Mouse (Mus musculus) embryonic facial prominence, embryonic 10.5 days (tissue): ENCODE measurements around the gene Sulf2. TPM values are rescaled to one million over a fixed set of nuclear protein-coding genes. Genes with fewer than 3 reads are reported as not detected.

ENCODE experiments used
- DNase-seq: peaks from one replicate; pipeline ENCODE4 v3.0.0-alpha.2; 2017; ENCODE audit warnings: low spot score
- H3K27ac ChIP-seq: fragments of 300-500 bp; sonication (generic); replicated peaks from 2 replicates; pipeline ENCODE4 v1.5.1; 2016; ENCODE audit warnings: mild to moderate bottlenecking
- H3K27me3 ChIP-seq: fragments of 300-500 bp; sonication (generic); replicated peaks from 2 replicates; pipeline ENCODE4 v1.6.1; 2016; ENCODE audit warnings: low read depth, mild to moderate bottlenecking; ENCODE audit not compliant: poor library complexity, severe bottlenecking
- H3K36me3 ChIP-seq: fragments of 300-500 bp; sonication (generic); replicated peaks from 2 replicates; pipeline ENCODE4 v1.6.1; 2016; ENCODE audit warnings: mild to moderate bottlenecking, moderate library complexity
- H3K4me1 ChIP-seq: fragments of 300-500 bp; sonication (generic); 2 replicates; pipeline ENCODE4 v1.6.1; 2016
- H3K4me3 ChIP-seq: fragments of 300-500 bp; sonication (generic); 2 replicates; pipeline ENCODE4 v1.5.1; 2016; ENCODE audit warnings: mild to moderate bottlenecking, moderate library complexity
- H3K9me3 ChIP-seq: fragments of 300-500 bp; sonication (generic); 2 replicates; pipeline ENCODE4 v1.6.1; 2016; ENCODE audit warnings: mild to moderate bottlenecking
- WGBS: fragments of 180-500 bp; shearing (Covaris S2); methylation state at CpG from one replicate; pipeline ENCODE4 v1.1.7; 2016; 5-methylcytosine and 5-hydroxymethylcytosine counted together
- polyA plus RNA-seq: library from polyadenylated mRNA; unstranded; fragments of >200 nt; fragmentation: Nextera tagmentation; extraction: Ambion mirVana; gene quantifications from 2 replicates; pipeline ENCODE4 v1.2.1, GENCODE M21; 2016

Gene Sulf2
- polyA plus RNA-seq, 1 experiment from 2014 or later: 131 TPM

- WGBS: 22% methylated on average over 4 of the region's 4 CpGs
- H3K36me3 ChIP-seq: peaks cover 97% of the 10 kb centered on the region
- peaks cover 37% of the 10 kb centered on the region for H3K4me1 ChIP-seq
Observed at GRCm38 (mm10) chr2:166108326-166108725, 47.1 kb downstream of the Sulf2 start.

GRCm38 (mm10) chr2:166107911-166108310 is 47.6 kb downstream of the Sulf2 start:
- H3K36me3 ChIP-seq: peaks cover 97% of the 10 kb centered on the region
- no peak overlapping the region for H3K4me3 ChIP-seq
- no peaks in the 10 kb centered on the region for H3K27me3 ChIP-seq
- peaks cover 40% of the 10 kb centered on the region for H3K4me1 ChIP-seq
- H3K9me3 ChIP-seq: no peaks in the 10 kb centered on the region
- DNase-seq: no peak
- no peak overlapping the region for H3K27ac ChIP-seq
- WGBS: 87% methylated on average over 5 of the region's 5 CpGs

More at GRCm38 (mm10) chr2:166108326-166108725, 47.1 kb downstream of the Sulf2 start:
- Histone ChIP-seq H3K4me3 (no peak overlapping the region), H3K27me3 (no peaks in the 10 kb centered on the region), H3K27ac (peak overlapping the region; percentile 26; the same call in 1 of the 2 replicates), H3K9me3 (no peaks in the 10 kb centered on the region)
- peak; percentile 87 for DNase-seq

GRCm38 (mm10) chr2:166106631-166107030 is 48.8 kb downstream of the Sulf2 start:
- Histone ChIP-seq H3K27ac (no peak overlapping the region), H3K9me3 (no peaks in the 10 kb centered on the region), H3K36me3 (peaks cover 97% of the 10 kb centered on the region), H3K4me1 (peaks cover 32% of the 10 kb centered on the region), H3K27me3 (no peaks in the 10 kb centered on the region), H3K4me3 (no peak overlapping the region)
- 69% methylated on average over 2 of the region's 2 CpGs for WGBS
- no peak for DNase-seq

- DNase-seq: no peak
- H3K36me3 ChIP-seq: peaks cover 97% of the 10 kb centered on the region
- H3K27ac ChIP-seq: no peak overlapping the region
- H3K4me1 ChIP-seq: peaks cover 31% of the 10 kb centered on the region
- 88% methylated on average over 9 of the region's 9 CpGs for WGBS
- no peak overlapping the region for H3K4me3 ChIP-seq
- no peaks in the 10 kb centered on the region for H3K9me3 ChIP-seq
- no peaks in the 10 kb centered on the region for H3K27me3 ChIP-seq
Observed at GRCm38 (mm10) chr2:166105911-166106310, 49.6 kb downstream of the Sulf2 start.

GRCm38 (mm10) chr2:166102893-166103292 is 52.6 kb downstream of the Sulf2 start:
- H3K4me1 ChIP-seq: peaks cover 28% of the 10 kb centered on the region
- H3K27me3 ChIP-seq: no peaks in the 10 kb centered on the region
- H3K36me3 ChIP-seq: peaks cover 98% of the 10 kb centered on the region
- no peaks in the 10 kb centered on the region for H3K9me3 ChIP-seq
- WGBS: 75% methylated on average over 7 of the region's 7 CpGs
- peak overlapping the region; percentile 31; the same call in 1 of the 2 replicates for H3K27ac ChIP-seq
- no peak overlapping the region for H3K4me3 ChIP-seq
- no peak for DNase-seq

- Histone ChIP-seq H3K4me1 (peaks cover 33% of the 10 kb centered on the region), H3K36me3 (peaks cover 97% of the 10 kb centered on the region)
Observed at GRCm38 (mm10) chr2:166100309-166101262, 54.9 kb downstream of the Sulf2 start.

GRCm38 (mm10) chr2:166098292-166098933 is 57.0 kb downstream of the Sulf2 start:
- Histone ChIP-seq H3K4me1 (peaks cover 24% of the 10 kb centered on the region), H3K9me3 (no peaks in the 10 kb centered on the region), H3K36me3 (peaks cover 98% of the 10 kb centered on the region), H3K27me3 (no peaks in the 10 kb centered on the region), H3K4me3 (no peak overlapping the region), H3K27ac (peak overlapping the region; percentile 54; the same call in 1 of the 2 replicates)
- 70% methylated on average over 15 of the region's 15 CpGs for WGBS
- no peak for DNase-seq

More at GRCm38 (mm10) chr2:166100309-166101262, 54.9 kb downstream of the Sulf2 start:
- WGBS: 90% methylated on average over 21 of the region's 21 CpGs
- Histone ChIP-seq H3K9me3 (no peaks in the 10 kb centered on the region), H3K27ac (no peak overlapping the region), H3K27me3 (no peaks in the 10 kb centered on the region), H3K4me3 (no peak overlapping the region)
- DNase-seq: no peak

GRCm38 (mm10) chr2:166097443-166098291 is 57.8 kb downstream of the Sulf2 start:
- Histone ChIP-seq H3K36me3 (peaks cover 98% of the 10 kb centered on the region), H3K27me3 (no peaks in the 10 kb centered on the region), H3K4me3 (no peak overlapping the region), H3K27ac (peak overlapping the region; percentile 54; the same call in 1 of the 2 replicates), H3K4me1 (peaks cover 19% of the 10 kb centered on the region), H3K9me3 (no peaks in the 10 kb centered on the region)
- peak; percentile 43 for DNase-seq
- WGBS: 82% methylated on average over 18 of the region's 18 CpGs

- WGBS: 93% methylated on average over 1 of the region's 1 CpGs
- Histone ChIP-seq H3K27me3 (no peaks in the 10 kb centered on the region), H3K4me1 (peaks cover 24% of the 10 kb centered on the region), H3K36me3 (peaks cover 98% of the 10 kb centered on the region), H3K9me3 (no peaks in the 10 kb centered on the region), H3K4me3 (no peak overlapping the region), H3K27ac (no peak overlapping the region)
- DNase-seq: no peak
Observed at GRCm38 (mm10) chr2:166096834-166097233, 58.6 kb downstream of the Sulf2 start.

GRCm38 (mm10) chr2:166096300-166096699 is 59.2 kb downstream of the Sulf2 start:
- Histone ChIP-seq H3K4me3 (no peak overlapping the region), H3K4me1 (peaks cover 27% of the 10 kb centered on the region), H3K9me3 (no peaks in the 10 kb centered on the region), H3K36me3 (peaks cover 98% of the 10 kb centered on the region), H3K27ac (no peak overlapping the region), H3K27me3 (no peaks in the 10 kb centered on the region)
- no peak for DNase-seq
- 95% methylated on average over 6 of the region's 6 CpGs for WGBS

- no peak for DNase-seq
- H3K27me3 ChIP-seq: no peaks in the 10 kb centered on the region
- no peak overlapping the region for H3K4me3 ChIP-seq
- peaks cover 36% of the 10 kb centered on the region for H3K4me1 ChIP-seq
- peaks cover 98% of the 10 kb centered on the region for H3K36me3 ChIP-seq
- H3K9me3 ChIP-seq: no peaks in the 10 kb centered on the region
- 91% methylated on average over 6 of the region's 6 CpGs for WGBS
- no peak overlapping the region for H3K27ac ChIP-seq
Observed at GRCm38 (mm10) chr2:166092412-166092811, 63.1 kb downstream of the Sulf2 start.

GRCm38 (mm10) chr2:166091599-166091998 is 63.9 kb downstream of the Sulf2 start:
- Histone ChIP-seq H3K9me3 (no peaks in the 10 kb centered on the region), H3K27ac (peak overlapping the region; percentile 57), H3K4me3 (no peak overlapping the region), H3K4me1 (peaks cover 39% of the 10 kb centered on the region), H3K27me3 (no peaks in the 10 kb centered on the region), H3K36me3 (peaks cover 99% of the 10 kb centered on the region)
- no peak for DNase-seq
